Comparison of ENCODE assay signal across 22 mouse cellular contexts in the genomic region with DNA sequence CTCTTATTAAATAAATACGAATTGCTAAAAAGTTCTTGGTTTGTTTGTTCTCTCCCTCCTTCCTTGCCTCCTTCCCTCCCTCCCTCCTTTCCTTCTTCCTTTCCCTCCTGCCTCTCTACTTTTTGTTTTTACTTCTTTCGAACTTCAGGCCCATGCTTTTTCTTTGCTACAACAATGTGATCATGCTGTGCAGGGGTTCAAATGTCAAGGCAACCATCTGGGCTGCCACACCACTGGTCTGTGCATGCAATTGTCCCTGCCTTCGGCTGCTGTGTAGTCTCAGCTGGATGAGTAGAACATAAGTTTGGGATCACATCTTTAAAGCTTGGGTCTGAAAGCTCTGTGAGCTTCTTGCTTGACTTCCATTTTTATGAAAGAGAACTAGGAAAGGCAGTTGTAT.
"Had no signal": no experiment of that assay in that cellular context is flagged by ENCODE, and none has a peak within 500 bp of the region (broad histone marks: within the 10 kb centered on the region; RNA-seq: fewer than 3 reads in every experiment).

No protein-coding gene starts in this region.

- DNase-seq: kidney, adult 9 months; kidney, postnatal 14 days; kidney, postnatal 4 days; left cerebral cortex, postnatal 4 days; liver, postnatal 0 days; lung, embryonic 14.5 days; right cerebral cortex, adult 18-20 months; right cerebral cortex, postnatal 14 days; right cerebral cortex, postnatal 4 days; thymus, adult 2 months; thymus, postnatal 14 days; thymus, postnatal 4 days had no signal

- H3K9me3 ChIP-seq: limb, embryonic 12.5 days; limb, embryonic 15.5 days; midbrain, embryonic 12.5 days; neural tube, embryonic 12.5 days; neural tube, embryonic 15.5 days had no signal

- ATAC-seq: liver, postnatal 0 days; lung, postnatal 0 days had no signal

- H3K4me2 ChIP-seq: limb, embryonic 12.5 days; limb, embryonic 15.5 days; liver, embryonic 11.5 days; lung, embryonic 14.5 days; midbrain, embryonic 12.5 days; neural tube, embryonic 12.5 days; neural tube, embryonic 15.5 days had no signal

- H3K27me3 ChIP-seq: limb, embryonic 12.5 days; limb, embryonic 15.5 days; midbrain, embryonic 12.5 days; neural tube, embryonic 12.5 days; neural tube, embryonic 15.5 days had no signal

- H3K36me3 ChIP-seq: limb, embryonic 12.5 days; limb, embryonic 15.5 days; midbrain, embryonic 12.5 days; neural tube, embryonic 12.5 days; neural tube, embryonic 15.5 days had no signal

- H3K4me1 ChIP-seq: limb, embryonic 15.5 days; midbrain, embryonic 12.5 days; neural tube, embryonic 12.5 days; neural tube, embryonic 15.5 days had no signal

- H3K27ac ChIP-seq: limb, embryonic 12.5 days; limb, embryonic 15.5 days; liver, embryonic 14.5 days; macrophage; midbrain, embryonic 12.5 days; neural tube, embryonic 12.5 days; neural tube, embryonic 15.5 days; stomach, postnatal 0 days had no signal

- H3K4me3 ChIP-seq: limb, embryonic 12.5 days; limb, embryonic 15.5 days; midbrain, embryonic 12.5 days; neural tube, embryonic 12.5 days; neural tube, embryonic 15.5 days had no signal

- H3K9ac ChIP-seq: limb, embryonic 12.5 days; limb, embryonic 15.5 days; liver, embryonic 14.5 days; liver, postnatal 0 days; lung, embryonic 14.5 days; midbrain, embryonic 12.5 days; neural tube, embryonic 12.5 days; neural tube, embryonic 15.5 days had no signal
